Mouse (Mus musculus) limb, embryonic 10.5 days (tissue): ENCODE data around the gene Narf. TPM values are rescaled to one million over a fixed set of nuclear protein-coding genes. Genes with fewer than 3 reads are reported as not detected.

Source experiments
- polyA plus RNA-seq: library from polyadenylated mRNA; unstranded; fragments of >200 nt; fragmentation: Nextera tagmentation; extraction: Ambion mirVana; gene quantifications from 2 replicates; pipeline ENCODE4 v1.2.1, GENCODE M21; 2016

Gene Narf
- polyA plus RNA-seq, 1 experiment from 2014 or later, result 60.4 TPM

Other genes with a start within 250 kb of the Narf start
- gene Csnk1d, start 245.9 kb upstream of the Narf start, polyA plus RNA-seq, result 126 and 136 TPM in 2 replicates
- gene Cd7, start 197.8 kb upstream of the Narf start, polyA plus RNA-seq, result not detected in 2 replicates
- gene Sectm1b, start 173.7 kb upstream of the Narf start, polyA plus RNA-seq, result not detected in 2 replicates
- gene Sectm1a, start 156.0 kb upstream of the Narf start, polyA plus RNA-seq, result not detected in 2 replicates
- gene Tex19.2, start 118.6 kb upstream of the Narf start, polyA plus RNA-seq, result not detected in 2 replicates
- gene Tex19.1, start 91.1 kb upstream of the Narf start, polyA plus RNA-seq, result 0.09 TPM in 1 of 2 replicates, not detected in the other
- gene Uts2r, start 77.0 kb upstream of the Narf start, polyA plus RNA-seq, result 0.11 TPM in 1 of 2 replicates, not detected in the other
- 5.7 and 9.0 TPM in 2 replicates for gene Hexdc, start 32.8 kb upstream of the Narf start, polyA plus RNA-seq
- 17.0 and 19.1 TPM in 2 replicates for gene Ogfod3, start 32.5 kb upstream of the Narf start, polyA plus RNA-seq
- gene Cybc1, start 7.9 kb upstream of the Narf start, polyA plus RNA-seq, result 29.4 and 33.8 TPM in 2 replicates
- 11.0 and 11.1 TPM in 2 replicates for gene Foxk2, start 22.7 kb downstream of the Narf start, polyA plus RNA-seq
- gene Wdr45b, start 117.2 kb downstream of the Narf start, polyA plus RNA-seq, result 108 and 119 TPM in 2 replicates
- 0.54 and 1.2 TPM in 2 replicates for gene Rab40b, start 151.0 kb downstream of the Narf start, polyA plus RNA-seq
- 5.0 and 5.9 TPM in 2 replicates for gene Fn3krp, start 184.1 kb downstream of the Narf start, polyA plus RNA-seq
- 0.04 and 0.23 TPM in 2 replicates for gene Fn3k, start 197.7 kb downstream of the Narf start, polyA plus RNA-seq
- 47.8 and 54.9 TPM in 2 replicates for gene Tbcd, start 214.7 kb downstream of the Narf start, polyA plus RNA-seq